Mouse (Mus musculus): ENCODE results near the gene Gm11032. TPM values are rescaled to one million over a fixed set of nuclear protein-coding genes. Genes with fewer than 3 reads are reported as not detected.
"Not testable (repeated sequence)": the region's sequence is repeated elsewhere in the genome, so short reads cannot be mapped to it uniquely, and the experiment has no call there.

Gene Gm11032
- total RNA-seq, 2 experiments from 2014 or later = not detected

- no peak for DNase-seq (ENCODE audit: extremely low spot score in 1 of 2, low spot score in 1 of 2)
Observed at GRCm38 (mm10) chr11:4622997-4623396, 3.1 kb downstream of the Gm11032 start.

GRCm38 (mm10) chr11:4625931-4626330 is 6.1 kb downstream of the Gm11032 start:
- DNase-seq (ENCODE audit: extremely low spot score in 1 of 2, low spot score in 1 of 2) = no peak

DNA sequence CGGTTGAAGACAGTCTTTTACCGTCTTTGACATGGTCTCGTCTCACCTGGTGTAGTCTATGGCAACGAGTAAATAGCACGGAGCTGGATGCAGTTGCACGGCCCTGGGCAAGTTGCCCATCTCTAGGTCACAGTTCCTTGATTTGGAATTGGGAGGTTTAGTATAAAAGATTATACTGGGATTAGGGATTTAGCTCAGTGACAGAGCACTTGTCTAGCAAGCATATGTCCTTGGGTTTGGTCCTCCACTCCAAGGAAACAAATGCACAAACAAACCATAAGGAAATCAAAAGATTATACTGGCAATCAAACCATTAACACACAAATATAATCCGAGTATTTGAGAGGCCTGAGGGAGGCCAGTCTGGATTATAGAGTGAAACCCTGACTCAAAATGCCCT is 7.8 kb downstream of the Gm11032 start:
- DNase-seq (ENCODE audit: extremely low spot score in 1 of 2, low spot score in 1 of 2) = no peak

- no peak for DNase-seq (ENCODE audit: extremely low spot score in 1 of 2, low spot score in 1 of 2)
Observed at GRCm38 (mm10) chr11:4629861-4630280, 10.0 kb downstream of the Gm11032 start.

- no peak for DNase-seq (ENCODE audit: extremely low spot score in 1 of 2, low spot score in 1 of 2)
Observed at GRCm38 (mm10) chr11:4633420-4633819, 13.6 kb downstream of the Gm11032 start.

DNA sequence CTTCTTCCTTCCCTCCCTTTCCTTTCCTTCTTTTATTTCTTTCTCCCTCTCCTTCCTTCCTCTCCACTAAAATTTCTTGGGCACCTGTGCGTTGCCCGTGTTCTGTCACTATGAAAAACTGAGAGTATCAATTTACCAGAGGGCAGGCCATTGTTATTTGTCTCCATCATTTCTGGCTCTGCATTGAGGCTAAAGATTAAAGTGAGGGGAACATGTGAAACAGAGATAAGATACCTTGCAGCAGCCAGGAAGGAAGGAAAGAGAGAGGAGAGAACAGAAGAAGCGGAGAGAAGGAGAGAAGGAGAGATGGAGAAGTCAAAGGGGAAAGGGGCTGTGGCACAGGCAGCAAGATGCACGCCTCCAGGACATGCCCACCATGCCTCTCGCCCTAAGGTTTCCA is 14.5 kb downstream of the Gm11032 start:
- no peak for DNase-seq (ENCODE audit: extremely low spot score in 1 of 2, low spot score in 1 of 2)

DNA sequence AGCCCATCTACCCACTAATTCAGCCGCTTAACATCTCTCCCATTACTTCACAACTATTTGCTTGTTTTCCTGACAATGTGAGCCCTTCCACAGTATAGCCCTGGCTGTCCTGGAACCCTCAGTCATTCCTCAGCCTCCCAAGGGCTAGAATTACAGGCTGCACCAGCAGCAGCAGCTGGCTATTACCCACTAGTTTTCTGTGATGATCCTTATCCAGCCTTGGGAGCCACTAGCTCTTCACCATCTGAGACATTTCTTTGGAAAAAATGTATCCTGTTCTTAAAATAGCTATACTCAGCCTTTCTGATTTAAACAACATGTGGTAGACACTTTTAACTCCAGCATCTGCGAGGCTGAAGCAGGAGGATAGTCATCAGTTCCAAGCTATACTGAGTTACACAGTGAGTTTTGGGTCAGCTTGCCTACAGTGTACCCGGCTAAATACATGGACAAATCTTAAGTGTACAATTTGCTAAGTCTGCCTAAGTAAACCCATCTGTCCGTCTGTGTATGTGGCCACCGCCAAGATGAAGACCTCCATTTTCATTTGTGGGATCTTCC is 17.0 kb downstream of the Gm11032 start:
- no peak for DNase-seq (ENCODE audit: extremely low spot score in 1 of 2, low spot score in 1 of 2)

GRCm38 (mm10) chr11:4637534-4638234 is 17.8 kb downstream of the Gm11032 start, which contains the start of gene Ascc2:
Gene Ascc2 (plus strand): TSS chr11:4637747.
- peak; percentile 78 to 79 for DNase-seq (ENCODE audit: extremely low spot score in 1 of 2, low spot score in 1 of 2)

DNA sequence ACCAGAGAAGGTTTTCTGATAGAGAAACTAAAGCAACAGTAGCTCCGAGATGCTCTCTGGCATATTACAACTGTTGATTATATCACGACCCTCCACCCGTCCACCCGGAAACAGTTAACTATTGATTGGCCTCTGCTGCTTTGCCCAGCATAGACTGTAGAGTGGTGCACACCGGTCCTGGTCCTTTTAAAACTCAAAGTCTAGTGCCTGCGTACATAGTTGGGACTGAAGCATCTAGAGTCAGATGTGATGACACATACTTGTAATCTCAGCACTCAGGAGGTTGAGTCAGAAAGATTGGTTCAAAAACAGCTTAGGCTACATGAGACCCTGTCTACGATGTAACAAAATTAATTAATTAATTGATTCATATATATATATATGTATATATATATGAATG is 18.4 kb downstream of the Gm11032 start:
- DNase-seq (ENCODE audit: extremely low spot score in 1 of 2, low spot score in 1 of 2) = no peak

GRCm38 (mm10) chr11:4641185-4641584 is 21.3 kb downstream of the Gm11032 start:
- no peak for DNase-seq (ENCODE audit: extremely low spot score in 1 of 2, low spot score in 1 of 2)

- no peak for DNase-seq (ENCODE audit: extremely low spot score in 1 of 2, low spot score in 1 of 2)
Observed at GRCm38 (mm10) chr11:4643722-4644121, 23.9 kb downstream of the Gm11032 start.

DNA sequence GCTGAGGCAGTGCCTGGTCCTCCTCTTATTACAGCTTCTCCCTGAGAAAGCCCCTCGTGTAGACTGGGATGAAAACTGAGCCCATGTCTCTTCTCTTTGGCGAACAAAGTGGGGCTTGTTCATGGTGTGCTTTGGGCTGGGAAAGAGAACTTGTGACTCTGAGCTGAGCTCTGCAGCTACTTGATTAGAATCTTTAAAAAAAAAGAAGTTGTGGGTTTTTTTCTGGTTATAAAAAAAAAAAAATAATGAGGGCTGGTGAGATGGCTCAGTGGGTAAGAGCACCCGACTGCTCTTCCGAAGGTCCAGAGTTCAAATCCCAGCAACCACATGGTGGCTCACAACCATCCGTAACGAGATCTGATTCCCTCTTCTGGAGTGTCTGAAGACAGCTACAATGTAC is 25.3 kb downstream of the Gm11032 start:
- not testable (repeated sequence) for DNase-seq (ENCODE audit: extremely low spot score in 1 of 2, low spot score in 1 of 2)

- DNase-seq (ENCODE audit: extremely low spot score in 1 of 2, low spot score in 1 of 2) = no peak
Observed at GRCm38 (mm10) chr11:4646409-4646808, 26.5 kb downstream of the Gm11032 start.

- DNase-seq (ENCODE audit: extremely low spot score in 1 of 2, low spot score in 1 of 2) = no peak
Observed at GRCm38 (mm10) chr11:4659818-4660217, 40.0 kb downstream of the Gm11032 start.

DNA sequence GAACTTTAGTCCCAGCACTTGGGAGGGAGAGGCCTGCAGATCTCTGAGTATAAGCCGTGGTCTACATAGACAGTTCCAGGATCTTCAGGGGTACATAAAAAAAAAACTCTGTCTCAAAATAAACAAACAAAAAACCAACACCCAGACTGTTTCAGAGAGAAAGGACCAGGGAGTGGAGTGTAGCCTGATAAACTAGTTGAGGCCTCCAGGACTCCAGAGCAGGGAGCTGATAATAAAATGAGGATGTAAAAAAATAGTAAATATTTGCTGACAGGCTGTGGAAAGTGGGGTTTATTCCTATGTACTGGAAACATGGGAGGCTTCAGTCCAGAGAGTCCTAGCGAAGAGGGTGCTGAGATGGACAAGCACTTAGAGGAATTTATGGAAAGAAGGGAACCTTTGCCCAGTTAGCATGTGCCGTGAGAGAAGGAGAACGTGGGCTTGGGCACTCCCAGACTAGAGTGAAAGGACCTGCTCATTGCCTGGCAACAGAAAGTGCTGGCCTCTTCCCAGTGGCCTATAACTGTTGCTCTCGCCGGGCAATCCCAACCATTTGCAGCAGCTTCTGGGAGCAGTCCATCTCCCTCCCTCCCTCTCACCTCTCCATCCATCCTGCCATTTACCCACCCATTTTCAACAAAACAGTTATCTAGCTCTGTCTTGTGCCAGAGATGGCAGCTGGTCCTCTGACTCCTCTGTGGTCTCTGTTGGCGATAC is 40.6 kb downstream of the Gm11032 start:
- no peak for DNase-seq (ENCODE audit: extremely low spot score in 1 of 2, low spot score in 1 of 2)

DNA sequence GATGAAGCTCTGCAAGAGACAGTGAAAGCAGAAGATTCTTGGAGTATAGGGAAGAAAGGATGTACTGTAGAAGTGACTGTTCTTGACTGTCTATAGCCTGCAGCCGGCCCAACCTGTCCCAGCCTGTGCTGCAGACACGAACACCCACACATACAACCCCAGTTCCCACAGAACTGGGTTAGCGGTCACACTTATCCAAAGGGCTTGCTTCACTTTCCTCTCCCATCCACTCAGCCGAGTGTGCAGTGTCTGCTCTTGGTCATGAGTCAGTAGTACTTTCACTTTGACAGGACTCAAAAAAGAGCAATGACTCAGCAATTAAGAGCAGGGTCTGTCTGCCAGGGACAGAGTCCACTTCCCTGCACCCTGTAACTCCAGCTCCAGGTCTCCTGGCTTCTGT is 41.5 kb downstream of the Gm11032 start:
- DNase-seq (ENCODE audit: extremely low spot score in 1 of 2, low spot score in 1 of 2) = no peak

GRCm38 (mm10) chr11:4661871-4662495 is 42.1 kb downstream of the Gm11032 start:
- no peak for DNase-seq (ENCODE audit: extremely low spot score in 1 of 2, low spot score in 1 of 2)

- DNase-seq (ENCODE audit: extremely low spot score in 1 of 2, low spot score in 1 of 2) = no peak
Observed at GRCm38 (mm10) chr11:4662496-4662878, 42.6 kb downstream of the Gm11032 start.
